Mouse (Mus musculus): ENCODE data around the gene AI661453.

GRCm38 (mm10) chr17:47407717-47408557, 28.5 kb upstream of the AI661453 start:
- TF ChIP-seq CTCF (IDR thresholded peaks at IDR 0.05; ENCODE audit: low read depth, low read length) (no peak), EP300 (IDR thresholded peaks at IDR 0.05; ENCODE audit: insufficient read depth, low read depth, low read length) (no peak), POLR2A (IDR thresholded peaks at IDR 0.05; ENCODE audit: insufficient read depth, low read length) (no peak)

Data from ES-Bruce4 (cell line).